Mouse (Mus musculus): ENCODE measurements around the gene Pdxp. TPM values are rescaled to one million over a fixed set of nuclear protein-coding genes. Genes with fewer than 3 reads are reported as not detected.

The Pdxp gene
- polyA plus RNA-seq, 1 experiment from 2014 or later: 11.8 TPM

DNA sequence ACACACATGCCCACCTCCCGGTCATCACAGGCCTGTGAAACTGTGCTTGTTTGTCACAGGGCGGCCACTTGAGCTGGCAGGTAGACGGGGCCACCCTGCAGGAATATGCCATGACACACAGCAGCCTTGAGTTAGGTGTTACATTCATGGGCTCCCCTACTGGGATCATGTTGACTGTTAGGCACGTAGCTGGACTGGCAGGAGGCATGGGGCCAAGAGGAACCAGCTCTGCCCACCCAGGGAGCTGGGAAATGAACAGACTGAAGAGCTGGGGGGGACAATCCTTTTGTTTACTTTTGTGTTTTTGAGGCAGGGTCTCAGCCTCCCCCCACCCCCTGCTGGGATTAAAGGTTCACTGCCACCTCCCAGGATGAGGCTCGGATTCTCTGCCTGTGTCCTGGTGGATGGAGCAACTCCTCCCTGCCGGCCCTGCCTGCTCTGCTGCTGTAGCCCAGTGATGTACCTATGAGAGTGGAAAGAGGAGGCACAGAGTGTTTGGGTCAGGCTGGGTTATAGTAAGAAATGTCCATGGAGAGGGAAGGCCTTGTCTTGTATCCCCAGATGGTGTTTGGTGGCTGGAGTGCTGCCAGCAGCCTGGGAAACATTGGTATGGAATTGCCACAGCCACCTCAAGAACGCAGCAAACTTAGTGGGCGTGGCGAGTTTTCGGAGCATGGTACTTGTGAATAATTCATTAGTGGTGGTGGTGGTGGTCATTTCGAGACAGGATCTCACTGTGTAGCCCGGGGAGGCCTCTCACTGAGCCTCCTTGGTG lies 2.5 kb downstream of the Pdxp start:
- H3K4me1 ChIP-seq: peaks cover 25% of the 10 kb centered on the region
- H3K9ac ChIP-seq: no peak overlapping the region
- ATAC-seq (ENCODE audit: insufficient read depth, low FRiP score, low read depth): no peak
- H3K27me3 ChIP-seq (replicated peaks): no peaks in the 10 kb centered on the region
- 54% methylated on average over 12 of the region's 12 CpGs for WGBS
- no peaks in the 10 kb centered on the region for H3K9me3 ChIP-seq
- 0 out of 2 replicates have a peak, but pooled peaks cover 4% of the 10 kb centered on the region for H3K36me3 ChIP-seq
- H3K4me2 ChIP-seq: peak overlapping the region; percentile 44
- no peak overlapping the region for H3K4me3 ChIP-seq (replicated peaks)
- no peak overlapping the region for H3K27ac ChIP-seq

DNA sequence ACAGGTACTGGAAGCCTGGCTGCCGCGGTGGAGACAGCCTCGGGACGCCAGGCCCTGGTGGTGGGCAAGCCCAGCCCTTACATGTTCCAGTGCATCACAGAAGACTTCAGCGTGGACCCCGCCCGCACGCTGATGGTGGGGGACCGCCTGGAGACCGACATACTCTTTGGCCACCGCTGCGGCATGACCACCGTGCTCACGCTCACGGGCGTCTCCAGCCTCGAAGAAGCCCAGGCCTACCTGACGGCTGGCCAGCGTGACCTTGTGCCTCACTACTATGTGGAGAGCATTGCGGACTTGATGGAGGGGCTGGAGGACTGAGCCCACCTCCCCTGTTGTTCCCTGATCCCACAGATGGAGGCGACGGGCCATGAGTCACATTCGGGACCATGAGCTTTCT lies 4.4 kb downstream of the Pdxp start:
- WGBS: 90% methylated on average over 23 of the region's 23 CpGs
- peaks cover 25% of the 10 kb centered on the region for H3K4me1 ChIP-seq
- H3K4me2 ChIP-seq: no peak overlapping the region
- no peak overlapping the region for H3K9ac ChIP-seq
- H3K27me3 ChIP-seq (replicated peaks): no peaks in the 10 kb centered on the region
- H3K27ac ChIP-seq: no peak overlapping the region
- no peaks in the 10 kb centered on the region for H3K9me3 ChIP-seq
- 0 out of 2 replicates have a peak, but pooled peaks cover 4% of the 10 kb centered on the region for H3K36me3 ChIP-seq
- H3K4me3 ChIP-seq (replicated peaks): no peak overlapping the region
- ATAC-seq (ENCODE audit: insufficient read depth, low FRiP score, low read depth): no peak

DNA sequence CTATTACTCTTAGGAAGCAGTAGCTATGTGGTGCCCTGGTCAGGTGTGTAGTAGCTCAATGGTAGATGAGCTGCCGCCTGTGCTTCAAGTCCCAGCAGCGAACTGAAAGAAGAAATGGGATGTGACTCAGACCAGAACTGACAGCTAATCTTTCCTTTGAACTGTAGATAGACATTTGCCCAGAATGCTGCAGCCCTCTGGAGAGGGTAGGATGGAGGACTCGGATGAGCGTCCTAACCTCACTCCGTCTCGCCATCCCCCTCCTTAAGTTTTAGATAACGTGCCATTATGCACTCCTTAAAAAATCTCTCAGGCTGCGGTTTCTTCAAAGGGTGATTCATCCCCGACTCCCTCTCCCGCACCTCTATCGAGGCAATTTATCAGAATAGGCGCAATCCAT lies 6.2 kb downstream of the Pdxp start:
- H3K36me3 ChIP-seq: 0 out of 2 replicates have a peak, but pooled peaks cover 4% of the 10 kb centered on the region
- H3K9me3 ChIP-seq: no peaks in the 10 kb centered on the region
- H3K4me1 ChIP-seq: peaks cover 28% of the 10 kb centered on the region
- no peak overlapping the region for H3K4me3 ChIP-seq (replicated peaks)
- H3K4me2 ChIP-seq: no peak overlapping the region
- no peaks in the 10 kb centered on the region for H3K27me3 ChIP-seq (replicated peaks)
- 58% methylated on average over 12 of the region's 12 CpGs for WGBS
- H3K27ac ChIP-seq: no peak overlapping the region
- ATAC-seq (ENCODE audit: insufficient read depth, low FRiP score, low read depth): no peak
- no peak overlapping the region for H3K9ac ChIP-seq

- Histone ChIP-seq H3K36me3 (0 out of 2 replicates have a peak, but pooled peaks cover 4% of the 10 kb centered on the region), H3K9me3 (no peaks in the 10 kb centered on the region), H3K27ac (no peak overlapping the region), H3K9ac (no peak overlapping the region), H3K27me3 (replicated peaks) (no peaks in the 10 kb centered on the region), H3K4me2 (no peak overlapping the region), H3K4me3 (replicated peaks) (no peak overlapping the region), H3K4me1 (peaks cover 37% of the 10 kb centered on the region)
- ATAC-seq (ENCODE audit: insufficient read depth, low FRiP score, low read depth): peak; percentile 48; the same call in 1 of the 2 replicates
- 79% methylated on average over 7 of the region's 7 CpGs for WGBS
Observed at GRCm38 (mm10) chr15:78922700-78923099, 9.0 kb downstream of the Pdxp start.

DNA sequence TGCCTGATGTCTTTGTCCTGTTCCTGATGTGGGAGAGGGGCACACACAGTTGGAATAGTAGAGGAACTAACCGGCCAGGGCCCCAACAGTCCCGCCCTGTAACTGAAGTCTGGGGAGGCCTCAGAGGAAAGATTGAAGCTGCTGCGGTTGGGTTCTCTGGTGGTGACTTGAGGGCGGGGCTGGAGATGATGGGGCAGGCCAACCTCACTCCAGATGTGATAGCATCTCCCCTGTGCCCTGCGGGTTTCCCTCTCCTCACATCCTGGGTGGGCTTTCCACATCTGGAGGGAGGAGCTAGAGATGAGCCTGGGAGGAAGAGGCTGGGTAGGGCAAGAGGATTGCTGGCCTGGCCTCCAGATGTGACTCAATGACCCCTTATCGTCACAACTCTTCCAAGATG lies 9.9 kb downstream of the Pdxp start:
- H3K4me1 ChIP-seq: peaks cover 43% of the 10 kb centered on the region
- WGBS: 54% methylated on average over 6 of the region's 6 CpGs
- 0 out of 2 replicates have a peak, but pooled peaks cover 4% of the 10 kb centered on the region for H3K36me3 ChIP-seq
- no peak for ATAC-seq (ENCODE audit: insufficient read depth, low FRiP score, low read depth)
- no peak overlapping the region for H3K9ac ChIP-seq
- H3K27me3 ChIP-seq (replicated peaks): no peaks in the 10 kb centered on the region
- no peaks in the 10 kb centered on the region for H3K9me3 ChIP-seq
- peak overlapping the region; percentile 13; the same call in 1 of the 2 replicates for H3K27ac ChIP-seq
- H3K4me2 ChIP-seq: no peak overlapping the region
- H3K4me3 ChIP-seq (replicated peaks): no peak overlapping the region

- H3K27me3 ChIP-seq (replicated peaks): no peaks in the 10 kb centered on the region
- H3K4me2 ChIP-seq: 0 out of 2 replicates have a peak overlapping the region, but pooled peaks have one; percentile 81
- H3K27ac ChIP-seq: peak overlapping the region; percentile 94
- WGBS: 41% methylated on average over 8 of the region's 8 CpGs
- H3K4me1 ChIP-seq: peaks cover 44% of the 10 kb centered on the region
- H3K9me3 ChIP-seq: no peaks in the 10 kb centered on the region
- no peak overlapping the region for H3K9ac ChIP-seq
- H3K36me3 ChIP-seq: peaks cover 8% of the 10 kb centered on the region; the same call in 1 of the 2 replicates
- no peak overlapping the region for H3K4me3 ChIP-seq (replicated peaks)
- no peak for ATAC-seq (ENCODE audit: insufficient read depth, low FRiP score, low read depth)
Observed at GRCm38 (mm10) chr15:78925129-78925528, 11.4 kb downstream of the Pdxp start.

GRCm38 (mm10) chr15:78926021-78926919 lies 12.6 kb downstream of the Pdxp start, which contains the start of gene Lgals1:
Gene Lgals1 (plus strand): TSS chr15:78926725.
- Histone ChIP-seq H3K4me2 (peak within 1 kb of the TSS; percentile 81), H3K36me3 (peaks cover 11% of the 10 kb centered on the region; the same call in 1 of the 2 replicates), H3K9me3 (no peaks in the 10 kb centered on the region), H3K4me3 (replicated peaks) (peak within 1 kb of the TSS; percentile 55), H3K9ac (peak within 1 kb of the TSS; percentile 52), H3K4me1 (peaks cover 47% of the 10 kb centered on the region), H3K27me3 (replicated peaks) (no peaks in the 10 kb centered on the region), H3K27ac (peak within 1 kb of the TSS; percentile 94)
- WGBS: 3% methylated on average over 20 of the region's 20 CpGs
- ATAC-seq (ENCODE audit: insufficient read depth, low FRiP score, low read depth): peak; percentile 71

- H3K4me1 ChIP-seq: peaks cover 49% of the 10 kb centered on the region
- peak; percentile 2; the same call in 1 of the 2 replicates for ATAC-seq (ENCODE audit: insufficient read depth, low FRiP score, low read depth)
- H3K36me3 ChIP-seq: peaks cover 11% of the 10 kb centered on the region; the same call in 1 of the 2 replicates
- no peaks in the 10 kb centered on the region for H3K27me3 ChIP-seq (replicated peaks)
- peak overlapping the region; percentile 55 for H3K4me3 ChIP-seq (replicated peaks)
- no peaks in the 10 kb centered on the region for H3K9me3 ChIP-seq
- peak overlapping the region; percentile 52 for H3K9ac ChIP-seq
- H3K4me2 ChIP-seq: peak overlapping the region; percentile 81
- WGBS: 18% methylated on average over 15 of the region's 15 CpGs
- peak overlapping the region; percentile 94 for H3K27ac ChIP-seq
Observed at GRCm38 (mm10) chr15:78927021-78927787, 13.5 kb downstream of the Pdxp start.

DNA sequence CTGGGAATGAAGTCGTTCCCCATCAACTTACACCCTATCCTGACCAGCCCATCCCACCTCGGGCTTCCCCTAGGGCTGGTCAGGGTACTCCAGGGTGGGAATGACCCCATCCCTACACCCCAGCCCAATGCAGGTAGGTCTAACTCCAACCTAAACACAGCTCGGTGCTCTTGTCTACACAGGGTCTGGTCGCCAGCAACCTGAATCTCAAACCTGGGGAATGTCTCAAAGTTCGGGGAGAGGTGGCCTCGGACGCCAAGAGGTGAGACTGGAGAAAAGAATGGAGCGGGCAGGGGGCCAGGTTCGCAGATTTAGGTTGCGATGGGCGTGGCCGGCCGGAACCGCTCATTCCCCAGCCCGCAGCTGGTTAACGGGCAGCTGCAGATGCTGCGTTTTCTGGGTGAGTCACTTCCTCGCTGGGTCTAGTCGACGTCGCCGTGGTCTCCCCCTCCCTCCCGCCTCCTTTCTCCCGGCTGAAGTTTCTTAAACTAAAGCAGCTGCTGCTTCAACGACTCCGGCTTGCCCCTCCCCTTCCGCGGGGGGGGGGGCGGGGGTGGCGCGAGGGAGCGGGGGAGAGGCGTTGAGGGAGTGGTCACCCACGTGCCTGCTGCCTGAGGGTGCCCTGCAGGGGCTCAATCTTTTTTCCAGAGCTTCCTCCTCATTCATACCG lies 14.2 kb downstream of the Pdxp start:
- H3K4me1 ChIP-seq: peaks cover 49% of the 10 kb centered on the region
- H3K9me3 ChIP-seq: no peaks in the 10 kb centered on the region
- under 1% methylated on average over 25 of the region's 35 CpGs for WGBS
- peak overlapping the region; percentile 52 for H3K9ac ChIP-seq
- H3K27ac ChIP-seq: peak overlapping the region; percentile 94
- peak overlapping the region; percentile 81 for H3K4me2 ChIP-seq
- H3K27me3 ChIP-seq (replicated peaks): no peaks in the 10 kb centered on the region
- H3K36me3 ChIP-seq: peaks cover 11% of the 10 kb centered on the region; the same call in 1 of the 2 replicates
- ATAC-seq (ENCODE audit: insufficient read depth, low FRiP score, low read depth): peak; percentile 47
- peak overlapping the region; percentile 55 for H3K4me3 ChIP-seq (replicated peaks)

DNA sequence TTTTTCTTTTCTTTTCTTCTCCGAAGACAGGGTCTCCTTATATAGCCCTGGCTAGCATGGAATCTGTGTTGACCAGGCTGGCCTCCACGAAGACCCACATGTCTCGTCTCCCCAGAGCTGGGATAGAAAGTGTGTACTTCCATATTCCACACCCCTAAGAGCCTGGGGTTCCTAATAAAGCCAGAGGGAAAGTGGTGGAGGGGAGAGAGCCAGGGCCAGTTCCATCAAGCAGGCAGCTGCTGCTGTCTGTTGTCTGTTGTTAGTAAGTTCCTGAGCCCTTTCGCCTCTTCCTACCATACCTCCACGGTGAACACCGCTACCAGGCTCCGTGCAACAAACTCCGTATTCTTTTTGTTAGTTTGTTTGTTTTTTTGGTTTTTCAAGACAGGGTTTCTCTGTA lies 14.8 kb downstream of the Pdxp start:
- Histone ChIP-seq H3K27me3 (replicated peaks) (no peaks in the 10 kb centered on the region), H3K9ac (no peak overlapping the region), H3K4me2 (peak overlapping the region; percentile 81), H3K9me3 (no peaks in the 10 kb centered on the region), H3K4me3 (replicated peaks) (peak overlapping the region; percentile 55), H3K4me1 (peaks cover 45% of the 10 kb centered on the region), H3K27ac (peak overlapping the region; percentile 94), H3K36me3 (peaks cover 11% of the 10 kb centered on the region; the same call in 1 of the 2 replicates)
- WGBS: 40% methylated on average over 8 of the region's 8 CpGs
- no peak for ATAC-seq (ENCODE audit: insufficient read depth, low FRiP score, low read depth)

All from stomach, embryonic 15.5 days (tissue).